Mouse (Mus musculus) hindbrain, embryonic 15.5 days (tissue): ENCODE results near the gene Ak6. TPM values are rescaled to one million over a fixed set of nuclear protein-coding genes. Genes with fewer than 3 reads are reported as not detected.

ENCODE experiments used
- ATAC-seq: fragments of 200-750 bp; cut with Nextera tagmentation; 2 replicates; pipeline ENCODE4 v1.8.0; 2017; ENCODE audit warnings: low read depth, moderate number of reproducible peaks, moderate TSS enrichment; ENCODE audit not compliant: low FRiP score
- H3K27ac ChIP-seq: fragments of 300-500 bp; sonication (generic); replicated peaks from 2 replicates; pipeline ENCODE4 v1.5.1; 2015; ENCODE audit warnings: mild to moderate bottlenecking, inconsistent platforms
- H3K27me3 ChIP-seq: fragments of 300-500 bp; sonication (generic); 2 replicates; pipeline ENCODE4 v1.6.1; 2015; ENCODE audit warnings: control low read depth, inconsistent platforms
- H3K36me3 ChIP-seq: fragments of 300-500 bp; sonication (generic); 2 replicates; pipeline ENCODE4 v1.6.1; 2015; ENCODE audit warnings: control low read depth, inconsistent platforms
- H3K4me1 ChIP-seq: fragments of 300-500 bp; sonication (generic); replicated peaks from 2 replicates; pipeline ENCODE4 v1.6.1; 2015; ENCODE audit warnings: control low read depth, inconsistent platforms
- H3K4me2 ChIP-seq: fragments of 300-500 bp; sonication (generic); 2 replicates; pipeline ENCODE4 v1.6.1; 2015; ENCODE audit warnings: moderate library complexity, mild to moderate bottlenecking, inconsistent platforms
- H3K4me3 ChIP-seq: fragments of 300-500 bp; sonication (generic); 2 replicates; pipeline ENCODE4 v1.5.1; 2015; ENCODE audit warnings: mild to moderate bottlenecking, inconsistent platforms
- H3K9ac ChIP-seq: fragments of 300-500 bp; sonication (generic); 2 replicates; pipeline ENCODE4 v1.6.1; 2015; ENCODE audit warnings: inconsistent platforms
- H3K9me3 ChIP-seq: fragments of 300-500 bp; sonication (generic); 2 replicates; pipeline ENCODE4 v1.6.1; 2016; ENCODE audit warnings: control low read depth, inconsistent platforms
- WGBS: fragments of 180-500 bp; shearing (Covaris S2); methylation state at CpG from one replicate; pipeline ENCODE4 v1.1.7; 2015; 5-methylcytosine and 5-hydroxymethylcytosine counted together
- polyA plus RNA-seq: library from polyadenylated mRNA; unstranded; fragments of >200 nt; fragmentation: Nextera tagmentation; extraction: Ambion mirVana; gene quantifications from 2 replicates; pipeline ENCODE4 v1.2.1, GENCODE M21; 2015

The Ak6 gene
- polyA plus RNA-seq: 297 and 302 TPM in 2 replicates

GRCm38 (mm10) chr13:100650550-100651438 is at the start of gene Ak6, which contains the start of gene Rad17:
Gene Ak6 (plus strand): TSS chr13:100650979.
Gene Rad17 (minus strand): TSS chr13:100651051.
- peaks cover 15% of the 10 kb centered on the region for H3K4me1 ChIP-seq
- under 1% methylated on average over 61 of the region's 73 CpGs for WGBS
- peak within 1 kb of the TSS; percentile 73 for H3K9ac ChIP-seq
- H3K4me3 ChIP-seq: peak within 1 kb of the TSS; percentile 79
- H3K4me2 ChIP-seq: peak within 1 kb of the TSS; percentile 76
- peak; percentile 98 for ATAC-seq
- no peaks in the 10 kb centered on the region for H3K27me3 ChIP-seq
- H3K27ac ChIP-seq: peak within 1 kb of the TSS; percentile 98
- no peaks in the 10 kb centered on the region for H3K9me3 ChIP-seq
- H3K36me3 ChIP-seq: peaks cover 19% of the 10 kb centered on the region

- Histone ChIP-seq H3K9me3 (no peaks in the 10 kb centered on the region), H3K4me3 (no peak overlapping the region), H3K36me3 (no peaks in the 10 kb centered on the region; the same call in 1 of the 2 replicates), H3K27me3 (no peaks in the 10 kb centered on the region), H3K27ac (no peak overlapping the region), H3K4me2 (no peak overlapping the region), H3K4me1 (no peaks in the 10 kb centered on the region), H3K9ac (no peak overlapping the region)
- WGBS: 69% methylated on average over 8 of the region's 8 CpGs
- no peak for ATAC-seq
These were observed 49.7 kb upstream of the Ak6 start for GRCm38 (mm10) chr13:100601034-100601433.

- Histone ChIP-seq H3K4me2 (no peak overlapping the region), H3K4me1 (no peaks in the 10 kb centered on the region), H3K36me3 (no peaks in the 10 kb centered on the region; the same call in 1 of the 2 replicates), H3K27ac (no peak overlapping the region), H3K27me3 (no peaks in the 10 kb centered on the region), H3K9ac (no peak overlapping the region), H3K4me3 (no peak overlapping the region), H3K9me3 (no peaks in the 10 kb centered on the region)
- WGBS: 57% methylated on average over 5 of the region's 5 CpGs
- ATAC-seq: no peak
These were observed 48.4 kb upstream of the Ak6 start for GRCm38 (mm10) chr13:100602239-100602902.

GRCm38 (mm10) chr13:100603031-100603737 is 47.6 kb upstream of the Ak6 start:
- no peak for ATAC-seq
- peaks cover 4% of the 10 kb centered on the region; the same call in 1 of the 2 replicates for H3K36me3 ChIP-seq
- no peaks in the 10 kb centered on the region for H3K27me3 ChIP-seq
- no peak overlapping the region for H3K9ac ChIP-seq
- 85% methylated on average over 10 of the region's 10 CpGs for WGBS
- no peak overlapping the region for H3K4me3 ChIP-seq
- no peaks in the 10 kb centered on the region for H3K4me1 ChIP-seq
- H3K4me2 ChIP-seq: no peak overlapping the region
- no peak overlapping the region for H3K27ac ChIP-seq
- H3K9me3 ChIP-seq: no peaks in the 10 kb centered on the region

GRCm38 (mm10) chr13:100603738-100604095 is 47.1 kb upstream of the Ak6 start:
- H3K9ac ChIP-seq: no peak overlapping the region
- no peaks in the 10 kb centered on the region for H3K4me1 ChIP-seq
- H3K9me3 ChIP-seq: no peaks in the 10 kb centered on the region
- H3K27ac ChIP-seq: no peak overlapping the region
- no peak overlapping the region for H3K4me2 ChIP-seq
- H3K27me3 ChIP-seq: no peaks in the 10 kb centered on the region
- ATAC-seq: no peak
- peaks cover 4% of the 10 kb centered on the region; the same call in 1 of the 2 replicates for H3K36me3 ChIP-seq
- 87% methylated on average over 11 of the region's 11 CpGs for WGBS
- H3K4me3 ChIP-seq: no peak overlapping the region

GRCm38 (mm10) chr13:100605845-100606244 is 44.9 kb upstream of the Ak6 start:
- Histone ChIP-seq H3K4me2 (no peak overlapping the region), H3K9ac (no peak overlapping the region), H3K27ac (no peak overlapping the region), H3K4me3 (no peak overlapping the region), H3K36me3 (peaks cover 4% of the 10 kb centered on the region; the same call in 1 of the 2 replicates), H3K27me3 (no peaks in the 10 kb centered on the region), H3K9me3 (no peaks in the 10 kb centered on the region), H3K4me1 (no peaks in the 10 kb centered on the region)
- no peak for ATAC-seq
- WGBS: 74% methylated on average over 1 of the region's 1 CpGs

GRCm38 (mm10) chr13:100607756-100608155 is 43.0 kb upstream of the Ak6 start:
- H3K27me3 ChIP-seq: no peaks in the 10 kb centered on the region
- ATAC-seq: no peak
- no peaks in the 10 kb centered on the region for H3K4me1 ChIP-seq
- H3K4me3 ChIP-seq: no peak overlapping the region
- WGBS: 92% methylated on average over 8 of the region's 8 CpGs
- no peak overlapping the region for H3K27ac ChIP-seq
- no peaks in the 10 kb centered on the region for H3K9me3 ChIP-seq
- no peak overlapping the region for H3K4me2 ChIP-seq
- H3K9ac ChIP-seq: no peak overlapping the region
- H3K36me3 ChIP-seq: peaks cover 4% of the 10 kb centered on the region; the same call in 1 of the 2 replicates

GRCm38 (mm10) chr13:100611266-100611665 is 39.5 kb upstream of the Ak6 start:
- 93% methylated on average over 13 of the region's 13 CpGs for WGBS
- no peaks in the 10 kb centered on the region for H3K27me3 ChIP-seq
- peaks cover 4% of the 10 kb centered on the region; the same call in 1 of the 2 replicates for H3K36me3 ChIP-seq

GRCm38 (mm10) chr13:100612251-100612650 is 38.5 kb upstream of the Ak6 start:
- WGBS: 95% methylated on average over 10 of the region's 10 CpGs

More at GRCm38 (mm10) chr13:100611266-100611665, 39.5 kb upstream of the Ak6 start:
- no peak overlapping the region for H3K4me3 ChIP-seq
- H3K9me3 ChIP-seq: no peaks in the 10 kb centered on the region
- H3K4me2 ChIP-seq: no peak overlapping the region
- ATAC-seq: no peak
- no peak overlapping the region for H3K9ac ChIP-seq
- no peak overlapping the region for H3K27ac ChIP-seq
- no peaks in the 10 kb centered on the region for H3K4me1 ChIP-seq

GRCm38 (mm10) chr13:100612903-100613302 is 37.9 kb upstream of the Ak6 start:
- WGBS: 47% methylated on average over 2 of the region's 2 CpGs
- peaks cover 7% of the 10 kb centered on the region for H3K27me3 ChIP-seq
- ATAC-seq: no peak
- H3K9ac ChIP-seq: no peak overlapping the region
- no peak overlapping the region for H3K4me2 ChIP-seq
- no peak overlapping the region for H3K27ac ChIP-seq
- no peaks in the 10 kb centered on the region for H3K9me3 ChIP-seq
- no peak overlapping the region for H3K4me3 ChIP-seq
- H3K4me1 ChIP-seq: peaks cover 4% of the 10 kb centered on the region; the same call in 1 of the 2 replicates
- peaks cover 6% of the 10 kb centered on the region for H3K36me3 ChIP-seq

More at GRCm38 (mm10) chr13:100612251-100612650, 38.5 kb upstream of the Ak6 start:
- no peak overlapping the region for H3K4me2 ChIP-seq
- H3K27me3 ChIP-seq: peaks cover under 1% of the 10 kb centered on the region; the same call in 1 of the 2 replicates
- H3K4me3 ChIP-seq: no peak overlapping the region
- H3K27ac ChIP-seq: no peak overlapping the region
- peaks cover 4% of the 10 kb centered on the region; the same call in 1 of the 2 replicates for H3K36me3 ChIP-seq
- no peak overlapping the region for H3K9ac ChIP-seq
- ATAC-seq: no peak
- H3K4me1 ChIP-seq: peaks cover 4% of the 10 kb centered on the region; the same call in 1 of the 2 replicates
- no peaks in the 10 kb centered on the region for H3K9me3 ChIP-seq
